Mouse (Mus musculus): ENCODE data around the gene Adipoq.

DNA sequence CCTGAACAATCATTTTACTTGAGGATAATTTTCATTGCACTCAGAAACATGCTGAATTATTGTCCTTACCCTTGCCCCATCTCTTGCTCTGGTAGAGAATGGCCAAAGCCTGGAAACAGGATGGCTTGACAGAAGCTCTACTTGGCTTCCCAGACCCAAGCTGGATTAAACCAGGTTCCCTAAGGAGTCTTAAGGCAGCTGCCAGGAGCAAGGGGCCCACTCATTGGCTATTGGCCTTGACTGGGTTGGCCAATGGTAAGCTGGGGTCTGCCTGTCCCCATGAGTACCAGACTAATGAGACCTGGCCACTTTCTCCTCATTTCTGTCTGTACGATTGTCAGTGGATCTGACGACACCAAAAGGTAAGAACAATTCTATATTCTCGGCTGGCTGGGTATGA is at the start of gene Adipoq:
- TF ChIP-seq CTCF (IDR thresholded peaks at IDR 0.05) (no peak), EP300 (IDR thresholded peaks at IDR 0.05; ENCODE audit: insufficient read depth, low read depth, low read length) (no peak), POLR2A (IDR thresholded peaks at IDR 0.05; ENCODE audit: insufficient read depth, low read depth, low read length) (no peak)

Measured in heart, adult 2 months (tissue).